ENCODE assay signal across 9 mouse cellular contexts in genomic region chr11:95298146-95298545, GRCm38 (mm10). TPM values are rescaled to one million over a fixed set of nuclear protein-coding genes. Genes with fewer than 3 reads are reported as not detected.
DNase-seq lines count a peak whose midpoint lies in the region; ATAC-seq and TF ChIP-seq lines count a peak whose summit lies in the region.
"Had no signal": no experiment of that assay in that cellular context is flagged by ENCODE, and none has a peak within 500 bp of the region (broad histone marks: within the 10 kb centered on the region; RNA-seq: fewer than 3 reads in every experiment).

No protein-coding gene starts in this region.

- no peaks in the 10 kb centered on the region for H3K9me3 ChIP-seq in forebrain, embryonic 16.5 days (ENCODE audit: control insufficient read depth, low read length)
- H3K9me3 ChIP-seq: limb, embryonic 15.5 days had no signal

- peak; percentile 23 to 35 for DNase-seq in heart, adult 18-20 months
- no peak for DNase-seq in heart, adult 11 months
- DNase-seq in 416B (ENCODE audit: low read depth), result peak; percentile 82
- DNase-seq in brain, adult 2 months (ENCODE audit: low read depth, low spot score), result peak; percentile 59
- no peak for DNase-seq in lung, adult 2 months
- DNase-seq in right cerebral cortex, postnatal 10 days (ENCODE audit: low spot score in 2 of 2), result no peak
- DNase-seq in right cerebral cortex, postnatal 25 days, result no peak

- TF ChIP-seq POLR2A in lung, adult 2 months (IDR thresholded peaks at IDR 0.05; ENCODE audit: borderline replicate concordance, extremely low read depth, low read depth, low read length), result no peak

- peaks cover 40% of the 10 kb centered on the region for H3K36me3 ChIP-seq in forebrain, embryonic 16.5 days (ENCODE audit: control insufficient read depth, insufficient read depth)

- WGBS in lung, adult 2 months, result 3% methylated on average over 2 of the region's 2 CpGs
- 14% methylated on average over 2 of the region's 2 CpGs for WGBS in forebrain, embryonic 16.5 days

- no peak overlapping the region for H3K4me3 ChIP-seq in lung, adult 2 months (replicated peaks; ENCODE audit: extremely low read depth, low read depth, low read length)
- no peak overlapping the region for H3K4me3 ChIP-seq in forebrain, embryonic 16.5 days (replicated peaks; ENCODE audit: low read length)
- H3K4me3 ChIP-seq: limb, embryonic 15.5 days had no signal

- H3K27me3 ChIP-seq in forebrain, embryonic 16.5 days (replicated peaks; ENCODE audit: control insufficient read depth, insufficient read depth, low read length), result no peaks in the 10 kb centered on the region
- H3K27me3 ChIP-seq: limb, embryonic 15.5 days had no signal

- peaks cover 5% of the 10 kb centered on the region for H3K4me1 ChIP-seq in lung, adult 2 months (ENCODE audit: control insufficient read depth, insufficient read depth, low read length)
- no peaks in the 10 kb centered on the region for H3K4me1 ChIP-seq in forebrain, embryonic 16.5 days (replicated peaks; ENCODE audit: control insufficient read depth, insufficient read depth, low read length)
- H3K4me1 ChIP-seq: limb, embryonic 15.5 days had no signal

- no peak overlapping the region for H3K4me2 ChIP-seq in forebrain, embryonic 16.5 days (ENCODE audit: low read length)
- H3K4me2 ChIP-seq: limb, embryonic 15.5 days had no signal

- no peak overlapping the region for H3K27ac ChIP-seq in forebrain, embryonic 16.5 days (ENCODE audit: low read length)
- H3K27ac ChIP-seq: limb, embryonic 15.5 days had no signal

- TF ChIP-seq CTCF in lung, adult 2 months (IDR thresholded peaks at IDR 0.05; ENCODE audit: insufficient read depth, low read length), result peak; percentile 96

- no peak for ATAC-seq in forebrain, embryonic 16.5 days

- no peak overlapping the region for H3K9ac ChIP-seq in forebrain, embryonic 16.5 days (replicated peaks; ENCODE audit: low read depth, low read length)
- H3K9ac ChIP-seq: limb, embryonic 15.5 days had no signal

RNA-seq across cellular contexts. Expression of gene Kat7, which starts 11.9 kb away (rescaled TPM):
- 10 to 100 TPM; 25.7 to 30.8 TPM for total RNA-seq in heart, adult 18-20 months (2021)
- 21.5 and 37.2 TPM in 2 replicates for polyA plus RNA-seq in lung, adult 2 months (2012; rRNA removed)
- 73.6 and 87.9 TPM in 2 replicates for polyA plus RNA-seq in forebrain, embryonic 16.5 days (2015; fragmentation: Nextera tagmentation; extraction: Ambion mirVana)

RNA-seq across cellular contexts. Expression of gene Tac4, which starts 36.8 kb away (rescaled TPM):
- total RNA-seq in heart, adult 18-20 months (2021), result not detected
- 0.09 and 0.12 TPM in 2 replicates for polyA plus RNA-seq in lung, adult 2 months (2012; rRNA removed)
- polyA plus RNA-seq in forebrain, embryonic 16.5 days (2015; fragmentation: Nextera tagmentation; extraction: Ambion mirVana), result 0.20 and 0.23 TPM in 2 replicates

RNA-seq across cellular contexts. Expression of gene Fam117a, which starts 38.7 kb away (rescaled TPM):
- 1 to 10 TPM; 6.6 to 7.0 TPM for total RNA-seq in heart, adult 18-20 months (2021)
- 55.8 and 59.8 TPM in 2 replicates for polyA plus RNA-seq in lung, adult 2 months (2012; rRNA removed)
- polyA plus RNA-seq in forebrain, embryonic 16.5 days (2015; fragmentation: Nextera tagmentation; extraction: Ambion mirVana), result 2.7 and 2.9 TPM in 2 replicates

Comparison
In these comparisons a context has a peak if more than half of its experiments do, and no peak if none do; other contexts are left out.
1. DNase-seq: peak in heart, adult 18-20 months (2 of 2), 416B (single experiment) and brain, adult 2 months (single experiment); none in heart, adult 11 months (single experiment), lung, adult 2 months (single experiment), right cerebral cortex, postnatal 10 days (0 of 2) and right cerebral cortex, postnatal 25 days (single experiment).
2. RNA of gene Fam117a, which starts 38.7 kb away (polyA plus RNA-seq): 55.8 to 59.8 TPM in lung, adult 2 months; 2.7 to 2.9 TPM in forebrain, embryonic 16.5 days; every median in the first group is over 10 times any median in the second.